Mouse (Mus musculus) neural tube, embryonic 15.5 days (tissue): ENCODE results near the gene Zfp330. TPM values are rescaled to one million over a fixed set of nuclear protein-coding genes. Genes with fewer than 3 reads are reported as not detected.

Source experiments
- polyA plus RNA-seq: library from polyadenylated mRNA; unstranded; fragments of >200 nt; fragmentation: Nextera tagmentation; extraction: Ambion mirVana; gene quantifications from 2 replicates; pipeline ENCODE4 v1.2.1, GENCODE M21; 2015

The Zfp330 gene
- polyA plus RNA-seq, 1 experiment from 2014 or later, result 77.8 TPM

Other genes with a start within 250 kb of the Zfp330 start
- gene Rnf150, start 89.2 kb upstream of the Zfp330 start, polyA plus RNA-seq, result 2.1 and 2.5 TPM in 2 replicates